Mouse (Mus musculus) cerebellum, adult 2 months (tissue): ENCODE measurements around the gene Il1r2.

Source experiments
- CTCF ChIP-seq: fragments of 200-500 bp; IDR thresholded peaks from 2 replicates; pipeline ENCODE4 v1.5.1; 2011; ENCODE audit warnings: low read depth, mild to moderate bottlenecking, control low read depth, low read length, moderate library complexity, borderline replicate concordance; ENCODE audit not compliant: insufficient read depth
- POLR2A ChIP-seq: fragments of 200-500 bp; IDR thresholded peaks from 2 replicates; pipeline ENCODE4 v1.6.1; 2011; ENCODE audit warnings: low read length, control low read depth, borderline replicate concordance; ENCODE audit not compliant: insufficient read depth

- TF ChIP-seq CTCF: no peak
- no peak for TF ChIP-seq POLR2A
Observed at GRCm38 (mm10) chr1:40025416-40025815, 48.5 kb upstream of the Il1r2 start.
